In genomic region chr5:139027603-139028002, GRCm38 (mm10) we compare ENCODE assay signal across 10 mouse cellular contexts. TPM values are rescaled to one million over a fixed set of nuclear protein-coding genes. Genes with fewer than 3 reads are reported as not detected.
A peak's percentile ranks its signal among the peaks of the same experiment; 100 is the strongest.
DNase-seq lines count a peak whose midpoint lies in the region; ATAC-seq lines count a peak whose summit lies in the region.
"Had no signal": no experiment of that assay in that cellular context is flagged by ENCODE, and none has a peak within 500 bp of the region (broad histone marks: within the 10 kb centered on the region; RNA-seq: fewer than 3 reads in every experiment).

No protein-coding gene starts in this region.

- no peaks in the 10 kb centered on the region for H3K9me3 ChIP-seq in forebrain, embryonic 10.5 days
- no peaks in the 10 kb centered on the region for H3K9me3 ChIP-seq in forebrain, embryonic 14.5 days (replicated peaks; ENCODE audit: control insufficient read depth, low read length)
- H3K9me3 ChIP-seq in neural tube, embryonic 11.5 days (ENCODE audit: control insufficient read depth, low read length): no peaks in the 10 kb centered on the region

- no peak overlapping the region for H3K4me3 ChIP-seq in forebrain, embryonic 10.5 days
- no peak overlapping the region for H3K4me3 ChIP-seq in forebrain, embryonic 14.5 days (ENCODE audit: low read depth, low read length)
- H3K4me3 ChIP-seq in neural tube, embryonic 11.5 days (ENCODE audit: low read depth, low read length): no peak overlapping the region

- peak overlapping the region; percentile 53 for H3K27ac ChIP-seq in forebrain, embryonic 10.5 days
- H3K27ac ChIP-seq in forebrain, embryonic 14.5 days (ENCODE audit: low read depth, low read length): no peak overlapping the region
- peak overlapping the region; percentile 11; the same call in 1 of the 2 replicates for H3K27ac ChIP-seq in neural tube, embryonic 11.5 days (ENCODE audit: low read depth, low read length)

- no peaks in the 10 kb centered on the region for H3K27me3 ChIP-seq in forebrain, embryonic 10.5 days (ENCODE audit: poor library complexity, severe bottlenecking)
- no peaks in the 10 kb centered on the region for H3K27me3 ChIP-seq in forebrain, embryonic 14.5 days (replicated peaks; ENCODE audit: control insufficient read depth, insufficient read depth, low read length)
- H3K27me3 ChIP-seq in neural tube, embryonic 11.5 days (ENCODE audit: control insufficient read depth, insufficient read depth, low read length): no peaks in the 10 kb centered on the region

- no peaks in the 10 kb centered on the region for H3K36me3 ChIP-seq in forebrain, embryonic 10.5 days (replicated peaks)
- no peaks in the 10 kb centered on the region for H3K36me3 ChIP-seq in forebrain, embryonic 14.5 days (ENCODE audit: control insufficient read depth, insufficient read depth, low read length)
- H3K36me3 ChIP-seq in neural tube, embryonic 11.5 days (ENCODE audit: control insufficient read depth, insufficient read depth, low read length): no peaks in the 10 kb centered on the region

- no peak for DNase-seq in forebrain, embryonic 10.5 days (ENCODE audit: extremely low spot score, low spot score)
- no peak for DNase-seq in forebrain, embryonic 14.5 days (ENCODE audit: low spot score)
- DNase-seq in embryo, embryonic 10.5 days (ENCODE audit: low spot score): peak; percentile 33
- peak; percentile 35 to 41 for DNase-seq in kidney, adult 8-10 months
- DNase-seq in neural tube, embryonic 11.5 days (ENCODE audit: low spot score): peak; percentile 55
- DNase-seq in layer of hippocampus, adult 11-12 months (ENCODE audit: low spot score): no peak
- DNase-seq in heart, adult 8-10 months (ENCODE audit: low spot score): no peak
- DNase-seq: heart, postnatal 10 days; lung, postnatal 14 days had no signal

- 62% methylated on average over 15 of the region's 15 CpGs for WGBS in forebrain, embryonic 10.5 days
- 44% methylated on average over 15 of the region's 15 CpGs for WGBS in forebrain, embryonic 14.5 days
- 8% methylated on average over 15 of the region's 15 CpGs for WGBS in neural tube, embryonic 11.5 days

- peaks cover 11% of the 10 kb centered on the region for H3K4me1 ChIP-seq in forebrain, embryonic 10.5 days
- no peaks in the 10 kb centered on the region for H3K4me1 ChIP-seq in forebrain, embryonic 14.5 days (ENCODE audit: control insufficient read depth, insufficient read depth, low read length)
- peaks cover 8% of the 10 kb centered on the region; the same call in 1 of the 2 replicates for H3K4me1 ChIP-seq in neural tube, embryonic 11.5 days (ENCODE audit: control insufficient read depth, insufficient read depth, low read length)

- no peak overlapping the region for H3K4me2 ChIP-seq in forebrain, embryonic 14.5 days (ENCODE audit: low read length)
- H3K4me2 ChIP-seq in neural tube, embryonic 11.5 days (ENCODE audit: low read depth): no peak overlapping the region

- no peak for ATAC-seq in forebrain, embryonic 14.5 days
- peak; percentile 55; the same call in 1 of the 2 replicates for ATAC-seq in neural tube, embryonic 11.5 days (ENCODE audit: insufficient read depth, low FRiP score, low TSS enrichment)
- ATAC-seq in megakaryocyte progenitor cell, adult 5-6 weeks (replicated peaks; ENCODE audit: poor library complexity): no peak

- no peak overlapping the region for H3K9ac ChIP-seq in forebrain, embryonic 14.5 days (ENCODE audit: low read length)
- H3K9ac ChIP-seq in neural tube, embryonic 11.5 days (ENCODE audit: low read length): peak overlapping the region; percentile 26; the same call in 1 of the 2 replicates

RNA-seq across cellular contexts. Expression of gene Pdgfa, which starts 30.4 kb away (rescaled TPM):
- polyA plus RNA-seq in forebrain, embryonic 10.5 days (2016; fragmentation: Nextera tagmentation; extraction: Ambion mirVana): 12.3 and 14.3 TPM in 2 replicates
- polyA plus RNA-seq in forebrain, embryonic 14.5 days (2014; fragmentation: Nextera tagmentation; extraction: Ambion mirVana): 14.5 and 15.6 TPM in 2 replicates
- polyA plus RNA-seq in neural tube, embryonic 11.5 days (2014; fragmentation: Nextera tagmentation; extraction: Ambion mirVana): 16.1 TPM in 2 replicates
- 0.25 and 0.71 TPM in 2 replicates for total RNA-seq in megakaryocyte progenitor cell, adult 5-6 weeks (2015)
- total RNA-seq in megakaryocyte progenitor cell, adult 5-6 weeks (2017): 1.3 TPM in 1 of 2 replicates, not detected in the other
- total RNA-seq in heart, adult 8-10 months (2022): 10 to 100 TPM; 18.3 to 23.9 (median 20.6) TPM

Comparison
In these comparisons a context has a peak if more than half of its experiments do, and no peak if none do; other contexts are left out.
1. DNase-seq: peak in embryo, embryonic 10.5 days (single experiment), kidney, adult 8-10 months (2 of 2) and neural tube, embryonic 11.5 days (single experiment); none in forebrain, embryonic 10.5 days (single experiment), forebrain, embryonic 14.5 days (single experiment), layer of hippocampus, adult 11-12 months (single experiment) and heart, adult 8-10 months (single experiment).